In the genomic region with DNA sequence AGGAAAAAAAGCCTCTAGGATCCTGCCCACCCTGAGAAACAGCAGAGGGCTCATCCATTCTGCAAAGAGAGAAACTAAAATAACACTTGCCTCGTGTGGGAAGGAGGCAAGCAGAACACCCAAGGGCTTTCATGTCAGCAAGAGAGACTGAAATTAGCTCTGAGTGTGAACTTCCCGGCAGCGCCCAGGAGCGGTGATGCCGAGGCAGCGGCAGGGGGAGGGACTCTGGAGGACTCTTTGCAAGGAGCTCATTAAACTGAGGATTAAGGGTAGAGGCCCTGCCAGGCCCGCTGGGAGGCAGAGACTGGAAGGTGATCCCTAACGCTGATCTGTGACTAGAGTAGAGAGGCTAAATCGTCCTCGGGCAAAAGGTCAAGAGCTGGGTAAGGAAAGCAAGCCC, we compare ENCODE assay signal across 11 mouse cellular contexts. TPM values are rescaled to one million over a fixed set of nuclear protein-coding genes. Genes with fewer than 3 reads are reported as not detected.
A peak's percentile ranks its signal among the peaks of the same experiment; 100 is the strongest.
DNase-seq lines count a peak whose midpoint lies in the region.
"Had no signal": no experiment of that assay in that cellular context is flagged by ENCODE, and none has a peak within 500 bp of the region (broad histone marks: within the 10 kb centered on the region; RNA-seq: fewer than 3 reads in every experiment).

No protein-coding gene starts in this region.

- intact Hi-C loops in left cerebral cortex, postnatal 36 days (cut with DNase I) = no loop called here

- peak; percentile 57 to 70 for DNase-seq in frontal cortex, postnatal 36 days (ENCODE audit: low spot score in 2 of 2)
- no peak for DNase-seq in frontal cortex, postnatal 10 days (ENCODE audit: low spot score in 2 of 2)
- peak; percentile 82 for DNase-seq in right cerebral cortex, adult 18-20 months
- no peak for DNase-seq in right cerebral cortex, postnatal 4 days
- DNase-seq in left cerebral cortex, postnatal 36 days (ENCODE audit: low spot score in 2 of 2) = peak; percentile 41 to 69
- DNase-seq in layer of hippocampus, adult 9-10 months (ENCODE audit: low spot score) = no peak
- no peak for DNase-seq in kidney, postnatal 25 days
- no peak for DNase-seq in gastrocnemius, adult 8-10 months (ENCODE audit: low spot score in 2 of 2)
- DNase-seq: B cell, adult 2 months; kidney, postnatal 4 days had no signal

RNA-seq across cellular contexts. Expression of a gene that starts 13.2 kb away (rescaled TPM):
- total RNA-seq in left cerebral cortex, postnatal 36 days (2021) = 100 to 1,000 TPM; 326 to 349 TPM
- 1 to 10 TPM; 1.1 to 2.5 (median 1.6) TPM for total RNA-seq in gastrocnemius, adult 8-10 months (2022)
- total RNA-seq: granulocyte monocyte progenitor cell, adult 5-6 weeks had no signal

RNA-seq across cellular contexts. Expression of a gene that starts 40.3 kb away (rescaled TPM):
- total RNA-seq in left cerebral cortex, postnatal 36 days (2021) = 100 to 1,000 TPM in 1 of 2 experiments, 10 to 100 TPM in 1; 90.9 to 102 TPM
- total RNA-seq in gastrocnemius, adult 8-10 months (2022) = under 1 TPM; 0.39 to 0.92 (median 0.75) TPM

Comparison
In these comparisons a context has a peak if more than half of its experiments do, and no peak if none do; other contexts are left out.
1. DNase-seq: peak in frontal cortex, postnatal 36 days (2 of 2), right cerebral cortex, adult 18-20 months (single experiment) and left cerebral cortex, postnatal 36 days (2 of 2); none in frontal cortex, postnatal 10 days (0 of 2), right cerebral cortex, postnatal 4 days (single experiment), layer of hippocampus, adult 9-10 months (single experiment), kidney, postnatal 25 days (0 of 2) and gastrocnemius, adult 8-10 months (0 of 2).
2. RNA of a gene that starts 13.2 kb away (total RNA-seq): 326 to 349 TPM in left cerebral cortex, postnatal 36 days; 1.1 to 2.5 TPM in gastrocnemius, adult 8-10 months; every median in the first group is over 10 times any median in the second.
3. RNA of a gene that starts 40.3 kb away (total RNA-seq): 90.9 to 102 TPM in left cerebral cortex, postnatal 36 days; 0.39 to 0.92 TPM in gastrocnemius, adult 8-10 months; every median in the first group is over 10 times any median in the second.